Mouse (Mus musculus) heart, postnatal 0 days (tissue): ENCODE results near the gene Mras.

Source experiments
- CTCF ChIP-seq: IDR thresholded peaks from 2 replicates; pipeline ENCODE4 v1.5.1; 2016; ENCODE audit warnings: antibody characterized with exemption, control low read depth, low read depth
- EP300 ChIP-seq: IDR thresholded peaks from 2 replicates; pipeline ENCODE4 v1.6.1; 2016; ENCODE audit warnings: antibody characterized with exemption, low read depth

- no peak for TF ChIP-seq EP300
- TF ChIP-seq CTCF = no peak
Observed at GRCm38 (mm10) chr9:99469681-99470273, 32.6 kb upstream of the Mras start.
